Mouse (Mus musculus) embryonic stem cell, embryonic (primary cell): ENCODE data around the gene Rprm.

Experiments used
- CTCF ChIA-PET, 4 experiments: fragments of 300-600 bp in 2 of 4; fragments of 350-600 bp in 2 of 4; sonication (Branson Sonifier 250); formaldehyde crosslinking; loops; one replicate each; lab custom pipeline; 2022; ENCODE audit warnings: inconsistent platforms in 2 of 4; lab: Charles Lee
- POLR2A ChIA-PET, 4 experiments: fragments of 300-600 bp in 2 of 4; fragments of 350-600 bp in 2 of 4; sonication (Branson Sonifier 250); formaldehyde crosslinking; loops; one replicate each; lab custom pipeline; 2022; ENCODE audit warnings: antibody characterized with exemption in 4 of 4, inconsistent platforms in 1 of 4; lab: Charles Lee

Rprm gene

GRCm38 (mm10) chr2:54085430-54086087 is at the start of gene Rprm:
Rprm (minus strand) TSS chr2:54085552.
- POLR2A ChIA-PET: interaction anchor here (0.5 to 1.7 kb wide), 6 partner anchors 10 to 894 kb away, joined by 3 to 4 read pairs (median 4); partner anchors contain the start of genes Arl6ip6 (in 1 of the 4) and Prpf40a (in 1 of the 4)
- CTCF ChIA-PET: interaction anchor here (0.5 to 1.9 kb wide), 30 partner anchors 9 to 1453 kb away, joined by 3 to 6 read pairs (median 3); no protein-coding TSS in a partner anchor

GRCm38 (mm10) chr2:54119305-54119704 is 34.0 kb upstream of the Rprm start:
- CTCF ChIA-PET: no interaction called here
- POLR2A ChIA-PET: no interaction called here

- ChIA-PET CTCF (no interaction called here), POLR2A (no interaction called here)
Measured at GRCm38 (mm10) chr2:54118881-54119280, 33.5 kb upstream of the Rprm start.

GRCm38 (mm10) chr2:54111294-54111693 is 25.9 kb upstream of the Rprm start:
- ChIA-PET POLR2A (no interaction called here), CTCF (no interaction called here)

GRCm38 (mm10) chr2:54106232-54106726 is 20.9 kb upstream of the Rprm start:
- POLR2A ChIA-PET: interaction anchor here in 1 of 4 experiments (0.6 kb wide), 1 partner anchor 21 kb away, joined by 3 read pairs; no protein-coding TSS in a partner anchor

GRCm38 (mm10) chr2:54099939-54100338 is 14.6 kb upstream of the Rprm start:
- CTCF ChIA-PET: interaction anchor here in 1 of 4 experiments (1.3 kb wide), 1 partner anchor 14 kb away, joined by 3 read pairs; no protein-coding TSS in a partner anchor
- POLR2A ChIA-PET: no interaction called here

More at GRCm38 (mm10) chr2:54106232-54106726, 20.9 kb upstream of the Rprm start:
- CTCF ChIA-PET: interaction anchor here in 1 of 4 experiments (1.6 kb wide), 1 partner anchor 21 kb away, joined by 4 read pairs; the partner anchor contains the start of gene Rprm

GRCm38 (mm10) chr2:54092616-54093015 is 7.3 kb upstream of the Rprm start:
- ChIA-PET POLR2A (no interaction called here), CTCF (no interaction called here)

- CTCF ChIA-PET: interaction anchor here in 3 of 4 experiments (0.7 to 1.9 kb wide), 6 partner anchors 16 to 1453 kb away, joined by 3 to 5 read pairs (median 4); no protein-coding TSS in a partner anchor
- POLR2A ChIA-PET: interaction anchor here in 2 of 4 experiments (0.7 to 1.2 kb wide), 2 partner anchors 331 to 895 kb away, joined by 4 read pairs; partner anchors contain the start of genes Arl6ip6 (in 1 of the 2) and Prpf40a (in 1 of the 2)
Measured at GRCm38 (mm10) chr2:54086254-54086653, 902 bp upstream of the Rprm start.

GRCm38 (mm10) chr2:54084737-54085429 is 469 bp downstream of the Rprm start:
- POLR2A ChIA-PET: interaction anchor here (0.5 to 1.7 kb wide), 5 partner anchors 9 to 894 kb away, joined by 3 to 4 read pairs (median 3); partner anchors contain the start of gene Prpf40a (in 1 of the 4)
- CTCF ChIA-PET: interaction anchor here (0.5 to 1.9 kb wide), 20 partner anchors 9 to 1339 kb away, joined by 3 to 5 read pairs (median 3); no protein-coding TSS in a partner anchor

- ChIA-PET CTCF (interaction anchor here in 2 of 4 experiments (1.1 to 1.9 kb wide), 2 partner anchors 466 to 1328 kb away, joined by 4 read pairs; no protein-coding TSS in a partner anchor), POLR2A (interaction anchor here in 3 of 4 experiments (0.8 to 1.7 kb wide), 4 partner anchors 8 to 893 kb away, joined by 3 to 7 read pairs (median 4); partner anchors contain the start of genes Prpf40a (in 2 of the 3) and Arl6ip6 (in 1 of the 3))
Measured at GRCm38 (mm10) chr2:54083861-54084736, 1.3 kb downstream of the Rprm start.

- ChIA-PET CTCF (no interaction called here), POLR2A (no interaction called here)
Measured at GRCm38 (mm10) chr2:54078961-54079360, 6.4 kb downstream of the Rprm start.

- CTCF ChIA-PET: interaction anchor here in 1 of 4 experiments (1.4 kb wide), 1 partner anchor 14 kb away, joined by 4 read pairs; the partner anchor contains the start of gene Rprm
- POLR2A ChIA-PET: no interaction called here
Measured at GRCm38 (mm10) chr2:54071526-54071925, 13.8 kb downstream of the Rprm start.

GRCm38 (mm10) chr2:54062421-54062820 is 22.9 kb downstream of the Rprm start:
- ChIA-PET POLR2A (no interaction called here), CTCF (no interaction called here)

GRCm38 (mm10) chr2:54061039-54061438 is 24.3 kb downstream of the Rprm start:
- ChIA-PET POLR2A (no interaction called here), CTCF (no interaction called here)
